Mouse (Mus musculus): Measurements from ENCODE around the gene Usp25. TPM values are rescaled to one million over a fixed set of nuclear protein-coding genes. Genes with fewer than 3 reads are reported as not detected.

Usp25 gene
- polyA plus RNA-seq, 1 experiment = 24.4 TPM

DNA sequence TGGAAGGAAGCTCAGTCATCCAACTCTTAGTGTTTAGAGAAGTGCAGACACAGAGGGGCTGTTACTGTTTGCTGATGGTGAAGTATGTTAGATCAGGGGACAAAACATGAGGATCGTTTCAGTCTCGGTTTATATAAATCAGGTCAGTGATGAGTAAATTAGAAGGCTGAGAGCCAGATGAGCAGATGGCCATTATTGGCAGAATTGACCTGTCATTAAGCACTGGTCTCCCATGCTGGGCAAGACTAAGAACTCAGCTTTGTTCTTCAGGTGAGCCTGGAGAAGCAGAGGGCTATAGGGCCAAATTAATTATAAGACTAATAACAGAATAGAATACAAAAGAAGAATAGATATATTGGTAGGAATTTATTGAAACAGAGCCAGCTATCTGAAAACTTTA is 140.3 kb downstream of the Usp25 start:
- no peak overlapping the region for H3K9ac ChIP-seq (ENCODE audit: low read depth, poor library complexity, severe bottlenecking)
- no peak overlapping the region for H3K4me3 ChIP-seq (ENCODE audit: low read depth, low read length)
- H3K36me3 ChIP-seq (ENCODE audit: control insufficient read depth, insufficient read depth, low read length, poor library complexity, severe bottlenecking) = no peaks in the 10 kb centered on the region
- H3K27me3 ChIP-seq (ENCODE audit: control insufficient read depth, insufficient read depth, low read length, poor library complexity, severe bottlenecking) = no peaks in the 10 kb centered on the region
- no peak overlapping the region for H3K27ac ChIP-seq (ENCODE audit: insufficient read depth, low read length)
- H3K9me3 ChIP-seq (replicated peaks; ENCODE audit: control insufficient read depth, insufficient read depth, low read length, poor library complexity, severe bottlenecking) = peaks cover 4% of the 10 kb centered on the region
- TF ChIP-seq POLR2A (IDR thresholded peaks at IDR 0.05; ENCODE audit: insufficient read depth, low read length) (no peak), CTCF (IDR thresholded peaks at IDR 0.05; ENCODE audit: low read depth, low read length) (no peak), EP300 (IDR thresholded peaks at IDR 0.05; ENCODE audit: insufficient read depth, low read depth, low read length) (no peak)
- H3K4me1 ChIP-seq (ENCODE audit: control insufficient read depth, insufficient read depth, low read length) = no peaks in the 10 kb centered on the region

DNA sequence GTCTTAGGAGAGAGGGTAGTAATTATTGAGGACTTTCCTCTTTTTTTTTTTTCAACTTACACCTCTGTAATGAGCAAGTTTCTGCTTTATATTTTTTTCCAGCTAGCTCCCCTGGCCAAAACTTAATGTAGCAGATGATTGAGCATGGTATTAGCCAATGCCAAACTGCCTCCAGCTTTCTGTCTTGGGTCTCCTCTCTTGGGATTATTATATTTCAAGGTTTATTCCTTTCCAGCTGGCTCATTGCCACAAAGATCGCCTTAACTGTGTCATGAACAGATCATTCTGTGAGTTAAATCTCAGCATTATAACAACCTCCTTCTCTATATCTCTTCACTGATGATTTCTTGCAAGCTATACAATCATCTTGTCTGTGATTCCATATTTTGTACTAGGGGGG is 141.3 kb downstream of the Usp25 start:
- Histone ChIP-seq H3K4me1 (ENCODE audit: control insufficient read depth, insufficient read depth, low read length) (no peaks in the 10 kb centered on the region), H3K4me3 (ENCODE audit: low read depth, low read length) (no peak overlapping the region), H3K9ac (ENCODE audit: low read depth, poor library complexity, severe bottlenecking) (no peak overlapping the region), H3K9me3 (replicated peaks; ENCODE audit: control insufficient read depth, insufficient read depth, low read length, poor library complexity, severe bottlenecking) (peaks cover 4% of the 10 kb centered on the region), H3K27me3 (ENCODE audit: control insufficient read depth, insufficient read depth, low read length, poor library complexity, severe bottlenecking) (no peaks in the 10 kb centered on the region), H3K27ac (ENCODE audit: insufficient read depth, low read length) (no peak overlapping the region), H3K36me3 (ENCODE audit: control insufficient read depth, insufficient read depth, low read length, poor library complexity, severe bottlenecking) (no peaks in the 10 kb centered on the region)
- TF ChIP-seq POLR2A (IDR thresholded peaks at IDR 0.05; ENCODE audit: insufficient read depth, low read length) (no peak), CTCF (IDR thresholded peaks at IDR 0.05; ENCODE audit: low read depth, low read length) (no peak)
